Comparison of ENCODE assay signal across 9 mouse cellular contexts in genomic region chr8:95351461-95351860, GRCm38 (mm10). TPM values are rescaled to one million over a fixed set of nuclear protein-coding genes. Genes with fewer than 3 reads are reported as not detected.
DNase-seq lines count a peak whose midpoint lies in the region; ATAC-seq and TF ChIP-seq lines count a peak whose summit lies in the region.
"Had no signal": no experiment of that assay in that cellular context is flagged by ENCODE, and none has a peak within 500 bp of the region (broad histone marks: within the 10 kb centered on the region; RNA-seq: fewer than 3 reads in every experiment).

No protein-coding gene starts in this region.

- intact Hi-C loops in heart, postnatal 14 days (cut with DNase I): loop anchor here (1.0 to 5.0 kb wide), 2 partner anchors 41 to 76 kb away; no protein-coding TSS in a partner anchor

- ATAC-seq in heart, embryonic 12.5 days (ENCODE audit: insufficient number of reproducible peaks, low FRiP score): no peak
- ATAC-seq in embryonic facial prominence, embryonic 14.5 days (ENCODE audit: low read depth): no peak
- peak; percentile 45 for ATAC-seq in intestine, postnatal 0 days
- ATAC-seq in midbrain, postnatal 0 days (ENCODE audit: low FRiP score): peak; percentile 44; the same call in 1 of the 2 replicates

- H3K4me3 ChIP-seq in heart, embryonic 12.5 days: peak overlapping the region; percentile 86
- peak overlapping the region; percentile 75 for H3K4me3 ChIP-seq in embryonic facial prominence, embryonic 14.5 days (ENCODE audit: low read depth, low read length)
- peak overlapping the region; percentile 68 for H3K4me3 ChIP-seq in intestine, postnatal 0 days (ENCODE audit: low read depth, low read length)
- H3K4me3 ChIP-seq in midbrain, postnatal 0 days (ENCODE audit: low read depth, low read length): peak overlapping the region; percentile 87

- H3K9me3 ChIP-seq in heart, embryonic 12.5 days (replicated peaks): no peaks in the 10 kb centered on the region
- H3K9me3 ChIP-seq in embryonic facial prominence, embryonic 14.5 days (ENCODE audit: control insufficient read depth, low read length): no peaks in the 10 kb centered on the region
- no peaks in the 10 kb centered on the region for H3K9me3 ChIP-seq in intestine, postnatal 0 days (ENCODE audit: control insufficient read depth)
- no peaks in the 10 kb centered on the region for H3K9me3 ChIP-seq in midbrain, postnatal 0 days (ENCODE audit: low read length)

- H3K36me3 ChIP-seq in heart, embryonic 12.5 days: peaks cover 10% of the 10 kb centered on the region; the same call in 1 of the 2 replicates
- H3K36me3 ChIP-seq in embryonic facial prominence, embryonic 14.5 days (ENCODE audit: control insufficient read depth, insufficient read depth, low read length): no peaks in the 10 kb centered on the region; the same call in 1 of the 2 replicates
- H3K36me3 ChIP-seq in intestine, postnatal 0 days (ENCODE audit: control insufficient read depth, insufficient read depth): no peaks in the 10 kb centered on the region; the same call in 1 of the 2 replicates
- H3K36me3 ChIP-seq in midbrain, postnatal 0 days (ENCODE audit: insufficient read depth, low read length): no peaks in the 10 kb centered on the region

- no peaks in the 10 kb centered on the region for H3K27me3 ChIP-seq in heart, embryonic 12.5 days (replicated peaks)
- H3K27me3 ChIP-seq in embryonic facial prominence, embryonic 14.5 days (replicated peaks; ENCODE audit: control insufficient read depth, insufficient read depth, low read length): peaks cover 14% of the 10 kb centered on the region
- H3K27me3 ChIP-seq in intestine, postnatal 0 days (replicated peaks; ENCODE audit: control insufficient read depth, insufficient read depth, low read length): no peaks in the 10 kb centered on the region
- H3K27me3 ChIP-seq in midbrain, postnatal 0 days (ENCODE audit: insufficient read depth, low read length): no peaks in the 10 kb centered on the region

- DNase-seq in heart, postnatal 14 days: no peak
- peak; percentile 68 for DNase-seq in embryonic facial prominence, embryonic 14.5 days (ENCODE audit: low spot score)
- peak; percentile 74 for DNase-seq in midbrain, postnatal 0 days (ENCODE audit: low spot score)
- DNase-seq in thymus, postnatal 14 days: no peak
- DNase-seq in urinary bladder, postnatal 4 days (ENCODE audit: low spot score in 2 of 2): no peak
- no peak for DNase-seq in adrenal gland, adult 8-10 months

- TF ChIP-seq CTCF in intestine, postnatal 0 days (IDR thresholded peaks at IDR 0.05; ENCODE audit: low read depth): peak; percentile 67
- peak; percentile 61 for TF ChIP-seq CTCF in midbrain, postnatal 0 days (IDR thresholded peaks at IDR 0.05)

- peak overlapping the region; percentile 89 for H3K27ac ChIP-seq in heart, embryonic 12.5 days (ENCODE audit: poor library complexity, severe bottlenecking)
- no peak overlapping the region for H3K27ac ChIP-seq in embryonic facial prominence, embryonic 14.5 days (replicated peaks; ENCODE audit: low read depth, low read length)
- H3K27ac ChIP-seq in intestine, postnatal 0 days (ENCODE audit: low read depth, low read length): no peak overlapping the region
- H3K27ac ChIP-seq in midbrain, postnatal 0 days (ENCODE audit: low read depth, low read length): no peak overlapping the region

- H3K4me2 ChIP-seq in heart, embryonic 12.5 days: peak overlapping the region; percentile 83
- H3K4me2 ChIP-seq in embryonic facial prominence, embryonic 14.5 days (ENCODE audit: low read depth, low read length): peak overlapping the region; percentile 99
- H3K4me2 ChIP-seq in intestine, postnatal 0 days (replicated peaks; ENCODE audit: low read depth): peak overlapping the region; percentile 94
- H3K4me2 ChIP-seq in midbrain, postnatal 0 days (ENCODE audit: low read depth, low read length, poor library complexity, severe bottlenecking): peak overlapping the region; percentile 95

- 4% methylated on average over 15 of the region's 15 CpGs for WGBS in heart, embryonic 12.5 days
- 3% methylated on average over 15 of the region's 15 CpGs for WGBS in embryonic facial prominence, embryonic 14.5 days
- 3% methylated on average over 15 of the region's 15 CpGs for WGBS in intestine, postnatal 0 days
- WGBS in midbrain, postnatal 0 days: 3% methylated on average over 15 of the region's 15 CpGs

- peaks cover 62% of the 10 kb centered on the region for H3K4me1 ChIP-seq in heart, embryonic 12.5 days (replicated peaks)
- peaks cover 11% of the 10 kb centered on the region for H3K4me1 ChIP-seq in embryonic facial prominence, embryonic 14.5 days (ENCODE audit: control insufficient read depth, insufficient read depth, low read length)
- H3K4me1 ChIP-seq in intestine, postnatal 0 days (replicated peaks; ENCODE audit: control insufficient read depth, insufficient read depth, low read length): no peaks in the 10 kb centered on the region; the same call in 1 of the 2 replicates
- H3K4me1 ChIP-seq in midbrain, postnatal 0 days (ENCODE audit: insufficient read depth, low read length): peaks cover 6% of the 10 kb centered on the region; the same call in 1 of the 2 replicates

- H3K9ac ChIP-seq in heart, embryonic 12.5 days: peak overlapping the region; percentile 99
- H3K9ac ChIP-seq in embryonic facial prominence, embryonic 14.5 days (ENCODE audit: low read depth, low read length): no peak overlapping the region
- H3K9ac ChIP-seq in intestine, postnatal 0 days (ENCODE audit: low read depth, low read length): peak overlapping the region; percentile 65; the same call in 1 of the 2 replicates
- H3K9ac ChIP-seq in midbrain, postnatal 0 days (replicated peaks; ENCODE audit: low read length, poor library complexity, severe bottlenecking): peak overlapping the region; percentile 73; the same call in 1 of the 2 replicates

RNA-seq across cellular contexts. Expression of gene Mmp15, which starts 0.6 kb away (rescaled TPM):
- 86.0 and 86.6 TPM in 2 replicates for polyA plus RNA-seq in heart, embryonic 12.5 days (2016; fragmentation: Nextera tagmentation; extraction: Ambion mirVana)
- 10 to 100 TPM; 90.2 to 99.0 TPM for total RNA-seq in heart, postnatal 14 days (2021)
- 14.9 and 15.3 TPM in 2 replicates for polyA plus RNA-seq in embryonic facial prominence, embryonic 14.5 days (2014; fragmentation: Nextera tagmentation; extraction: Ambion mirVana)
- 9.9 and 11.9 TPM in 2 replicates for polyA plus RNA-seq in intestine, postnatal 0 days (2015; fragmentation: Nextera tagmentation; extraction: Ambion mirVana)
- 52.9 and 59.1 TPM in 2 replicates for total RNA-seq in midbrain, postnatal 0 days (2014; rRNA removed)
- 12.9 and 13.7 TPM in 2 replicates for polyA plus RNA-seq in midbrain, postnatal 0 days (2015; fragmentation: Nextera tagmentation; extraction: Ambion mirVana)
- 1 to 10 TPM; 3.8 to 7.0 (median 4.5) TPM for total RNA-seq in adrenal gland, adult 8-10 months (2022)

RNA-seq across cellular contexts. Expression of gene Usb1, which starts 19.4 kb away (rescaled TPM):
- polyA plus RNA-seq in heart, embryonic 12.5 days (2016; fragmentation: Nextera tagmentation; extraction: Ambion mirVana): 25.5 and 26.5 TPM in 2 replicates
- 10 to 100 TPM; 18.6 TPM for total RNA-seq in heart, postnatal 14 days (2021)
- 36.3 and 38.0 TPM in 2 replicates for polyA plus RNA-seq in embryonic facial prominence, embryonic 14.5 days (2014; fragmentation: Nextera tagmentation; extraction: Ambion mirVana)
- 22.3 and 25.6 TPM in 2 replicates for polyA plus RNA-seq in intestine, postnatal 0 days (2015; fragmentation: Nextera tagmentation; extraction: Ambion mirVana)
- total RNA-seq in midbrain, postnatal 0 days (2014; rRNA removed): 65.8 and 87.0 TPM in 2 replicates
- polyA plus RNA-seq in midbrain, postnatal 0 days (2015; fragmentation: Nextera tagmentation; extraction: Ambion mirVana): 28.9 and 30.1 TPM in 2 replicates
- total RNA-seq in adrenal gland, adult 8-10 months (2022): 10 to 100 TPM; 16.7 to 24.1 (median 20.2) TPM

RNA-seq across cellular contexts. Expression of gene Zfp319, which starts 19.7 kb away (rescaled TPM):
- 8.6 and 9.6 TPM in 2 replicates for polyA plus RNA-seq in heart, embryonic 12.5 days (2016; fragmentation: Nextera tagmentation; extraction: Ambion mirVana)
- 10 to 100 TPM; 11.6 to 11.9 TPM for total RNA-seq in heart, postnatal 14 days (2021)
- 8.4 and 8.9 TPM in 2 replicates for polyA plus RNA-seq in embryonic facial prominence, embryonic 14.5 days (2014; fragmentation: Nextera tagmentation; extraction: Ambion mirVana)
- polyA plus RNA-seq in intestine, postnatal 0 days (2015; fragmentation: Nextera tagmentation; extraction: Ambion mirVana): 2.2 and 2.3 TPM in 2 replicates
- 20.1 and 21.4 TPM in 2 replicates for total RNA-seq in midbrain, postnatal 0 days (2014; rRNA removed)
- 11.2 and 11.7 TPM in 2 replicates for polyA plus RNA-seq in midbrain, postnatal 0 days (2015; fragmentation: Nextera tagmentation; extraction: Ambion mirVana)
- total RNA-seq in adrenal gland, adult 8-10 months (2022): 10 to 100 TPM; 10.6 to 15.1 (median 12.7) TPM

RNA-seq across cellular contexts. Expression of gene Tepp, which starts 41.1 kb away (rescaled TPM):
- 0.53 TPM in 1 of 2 replicates, not detected in the other for polyA plus RNA-seq in heart, embryonic 12.5 days (2016; fragmentation: Nextera tagmentation; extraction: Ambion mirVana)
- total RNA-seq in heart, postnatal 14 days (2021): under 1 TPM in 1 of 2 experiments, not detected in 1; 0.37 TPM
- polyA plus RNA-seq in embryonic facial prominence, embryonic 14.5 days (2014; fragmentation: Nextera tagmentation; extraction: Ambion mirVana): 0.50 TPM in 1 of 2 replicates, not detected in the other
- polyA plus RNA-seq in intestine, postnatal 0 days (2015; fragmentation: Nextera tagmentation; extraction: Ambion mirVana): 0.46 TPM in 1 of 2 replicates, not detected in the other
- 0.77 and 1.1 TPM in 2 replicates for total RNA-seq in midbrain, postnatal 0 days (2014; rRNA removed)
- 2.5 and 3.7 TPM in 2 replicates for polyA plus RNA-seq in midbrain, postnatal 0 days (2015; fragmentation: Nextera tagmentation; extraction: Ambion mirVana)
- total RNA-seq in adrenal gland, adult 8-10 months (2022): 1 to 10 TPM; 1.5 to 1.7 (median 1.6) TPM
- total RNA-seq: heart, adult 18-20 months had no signal

RNA-seq across cellular contexts. Expression of gene Cngb1, which starts 45.1 kb away (rescaled TPM):
- 0.26 and 1.0 TPM in 2 replicates for polyA plus RNA-seq in heart, embryonic 12.5 days (2016; fragmentation: Nextera tagmentation; extraction: Ambion mirVana)
- total RNA-seq in heart, postnatal 14 days (2021): 1 to 10 TPM; 1.3 to 1.7 TPM
- 0.34 and 1.7 TPM in 2 replicates for polyA plus RNA-seq in embryonic facial prominence, embryonic 14.5 days (2014; fragmentation: Nextera tagmentation; extraction: Ambion mirVana)
- polyA plus RNA-seq in intestine, postnatal 0 days (2015; fragmentation: Nextera tagmentation; extraction: Ambion mirVana): 0.63 and 0.94 TPM in 2 replicates
- 0.38 and 0.76 TPM in 2 replicates for total RNA-seq in midbrain, postnatal 0 days (2014; rRNA removed)
- polyA plus RNA-seq in midbrain, postnatal 0 days (2015; fragmentation: Nextera tagmentation; extraction: Ambion mirVana): 0.54 and 0.79 TPM in 2 replicates
- 1 to 10 TPM in 2 of 4 experiments, under 1 TPM in 2; 0.70 to 1.1 (median 0.95) TPM for total RNA-seq in adrenal gland, adult 8-10 months (2022)

Comparison
In these comparisons a context has a peak if more than half of its experiments do, and no peak if none do; other contexts are left out.
1. ATAC-seq: peak in intestine, postnatal 0 days (single experiment) and midbrain, postnatal 0 days (single experiment); none in heart, embryonic 12.5 days (single experiment) and embryonic facial prominence, embryonic 14.5 days (single experiment).
2. DNase-seq: peak in embryonic facial prominence, embryonic 14.5 days (single experiment) and midbrain, postnatal 0 days (single experiment); none in heart, postnatal 14 days (0 of 2), thymus, postnatal 14 days (single experiment), urinary bladder, postnatal 4 days (0 of 2) and adrenal gland, adult 8-10 months (single experiment).
3. Peak in every context shown above with its lines, with median percentiles within 50 percentile points of each other: H3K4me2 ChIP-seq and H3K4me3 ChIP-seq.